Mouse (Mus musculus): ENCODE results near the gene Phykpl. TPM values are rescaled to one million over a fixed set of nuclear protein-coding genes. Genes with fewer than 3 reads are reported as not detected.
A peak's percentile ranks its signal among the peaks of the same experiment; 100 is the strongest.
"Not testable (repeated sequence)": the region's sequence is repeated elsewhere in the genome, so short reads cannot be mapped to it uniquely, and the experiment has no call there.

The Phykpl gene
- polyA plus RNA-seq, 1 experiment from 2014 or later: 11.0 TPM

GRCm38 (mm10) chr11:51605602-51606446, 21.3 kb downstream of the Phykpl start:
- Histone ChIP-seq H3K9ac (ENCODE audit: low read length) (peak overlapping the region; percentile 100), H3K9me3 (ENCODE audit: control insufficient read depth, low read length) (no peaks in the 10 kb centered on the region), H3K4me2 (ENCODE audit: low read depth) (peak overlapping the region; percentile 70), H3K36me3 (ENCODE audit: control insufficient read depth, insufficient read depth, low read length) (peaks cover 23% of the 10 kb centered on the region), H3K27ac (ENCODE audit: low read depth, low read length) (peak overlapping the region; percentile 96), H3K27me3 (ENCODE audit: control insufficient read depth, insufficient read depth, low read length) (no peaks in the 10 kb centered on the region), H3K4me1 (ENCODE audit: control insufficient read depth, insufficient read depth, low read length) (peaks cover 14% of the 10 kb centered on the region), H3K4me3 (ENCODE audit: low read depth, low read length) (peak overlapping the region; percentile 93)
- under 1% methylated on average over 69 of the region's 81 CpGs for WGBS
- DNase-seq (ENCODE audit: low spot score) (peak; percentile 81), ATAC-seq (ENCODE audit: insufficient read depth, low FRiP score, low TSS enrichment) (peak; percentile 32)

- H3K36me3 ChIP-seq (ENCODE audit: control insufficient read depth, insufficient read depth, low read length): peaks cover 17% of the 10 kb centered on the region
- H3K4me2 ChIP-seq (ENCODE audit: low read depth): peak within 1 kb of the TSS; percentile 77
- no peaks in the 10 kb centered on the region for H3K27me3 ChIP-seq (ENCODE audit: control insufficient read depth, insufficient read depth, low read length)
- peak; percentile 98 for DNase-seq (ENCODE audit: low spot score)
- peak within 1 kb of the TSS; percentile 93 for H3K4me3 ChIP-seq (ENCODE audit: low read depth, low read length)
- H3K27ac ChIP-seq (ENCODE audit: low read depth, low read length): peak within 1 kb of the TSS; percentile 96
- peak within 1 kb of the TSS; percentile 100 for H3K9ac ChIP-seq (ENCODE audit: low read length)
- H3K9me3 ChIP-seq (ENCODE audit: control insufficient read depth, low read length): no peaks in the 10 kb centered on the region
- H3K4me1 ChIP-seq (ENCODE audit: control insufficient read depth, insufficient read depth, low read length): peaks cover 14% of the 10 kb centered on the region
- ATAC-seq (ENCODE audit: insufficient read depth, low FRiP score, low TSS enrichment): peak; percentile 94
- under 1% methylated on average over 89 of the region's 91 CpGs for WGBS
These were observed 22.0 kb downstream of the Phykpl start, which contains the start of gene Hnrnpab for GRCm38 (mm10) chr11:51606447-51607095. Hnrnpab (minus strand) TSS chr11:51606847.

GRCm38 (mm10) chr11:51607096-51607738, 22.7 kb downstream of the Phykpl start:
- H3K27me3 ChIP-seq (ENCODE audit: control insufficient read depth, insufficient read depth, low read length): no peaks in the 10 kb centered on the region
- H3K9ac ChIP-seq (ENCODE audit: low read length): peak overlapping the region; percentile 100
- DNase-seq (ENCODE audit: low spot score) (no peak), ATAC-seq (ENCODE audit: insufficient read depth, low FRiP score, low TSS enrichment) (peak; percentile 62)
- H3K9me3 ChIP-seq (ENCODE audit: control insufficient read depth, low read length): no peaks in the 10 kb centered on the region
- WGBS: 14% methylated on average over 15 of the region's 15 CpGs
- peak overlapping the region; percentile 93 for H3K4me3 ChIP-seq (ENCODE audit: low read depth, low read length)
- H3K27ac ChIP-seq (ENCODE audit: low read depth, low read length): peak overlapping the region; percentile 96
- H3K4me1 ChIP-seq (ENCODE audit: control insufficient read depth, insufficient read depth, low read length): peaks cover 14% of the 10 kb centered on the region
- H3K36me3 ChIP-seq (ENCODE audit: control insufficient read depth, insufficient read depth, low read length): peaks cover 10% of the 10 kb centered on the region
- peak overlapping the region; percentile 77 for H3K4me2 ChIP-seq (ENCODE audit: low read depth)

- no peak for ATAC-seq (ENCODE audit: insufficient read depth, low FRiP score, low TSS enrichment)
- Histone ChIP-seq H3K27ac (ENCODE audit: low read depth, low read length) (no peak overlapping the region), H3K4me3 (ENCODE audit: low read depth, low read length) (no peak overlapping the region), H3K4me1 (ENCODE audit: control insufficient read depth, insufficient read depth, low read length) (peaks cover 7% of the 10 kb centered on the region), H3K9ac (ENCODE audit: low read length) (no peak overlapping the region), H3K27me3 (ENCODE audit: control insufficient read depth, insufficient read depth, low read length) (no peaks in the 10 kb centered on the region), H3K9me3 (ENCODE audit: control insufficient read depth, low read length) (no peaks in the 10 kb centered on the region), H3K36me3 (ENCODE audit: control insufficient read depth, insufficient read depth, low read length) (peaks cover 1% of the 10 kb centered on the region; the same call in 1 of the 2 replicates), H3K4me2 (ENCODE audit: low read depth) (no peak overlapping the region)
- 87% methylated on average over 3 of the region's 3 CpGs for WGBS
- DNase-seq (ENCODE audit: low spot score): no peak
These were observed 24.8 kb downstream of the Phykpl start for GRCm38 (mm10) chr11:51609266-51609909.

GRCm38 (mm10) chr11:51609940-51610339, 25.4 kb downstream of the Phykpl start:
- not testable (repeated sequence) for H3K9me3 ChIP-seq (ENCODE audit: control insufficient read depth, low read length); H3K27me3 ChIP-seq (ENCODE audit: control insufficient read depth, insufficient read depth, low read length); ATAC-seq (ENCODE audit: insufficient read depth, low FRiP score, low TSS enrichment); DNase-seq (ENCODE audit: low spot score); H3K4me3 ChIP-seq (ENCODE audit: low read depth, low read length); H3K4me1 ChIP-seq (ENCODE audit: control insufficient read depth, insufficient read depth, low read length); H3K27ac ChIP-seq (ENCODE audit: low read depth, low read length); H3K4me2 ChIP-seq (ENCODE audit: low read depth); H3K9ac ChIP-seq (ENCODE audit: low read length); H3K36me3 ChIP-seq (ENCODE audit: control insufficient read depth, insufficient read depth, low read length)
- 91% methylated on average over 5 of the region's 5 CpGs for WGBS

GRCm38 (mm10) chr11:51614256-51614655, 29.7 kb downstream of the Phykpl start:
- H3K4me2 ChIP-seq (ENCODE audit: low read depth): no peak overlapping the region
- WGBS: 83% methylated on average over 8 of the region's 8 CpGs
- DNase-seq (ENCODE audit: low spot score) (no peak), ATAC-seq (ENCODE audit: insufficient read depth, low FRiP score, low TSS enrichment) (no peak)
- no peaks in the 10 kb centered on the region for H3K27me3 ChIP-seq (ENCODE audit: control insufficient read depth, insufficient read depth, low read length)
- no peak overlapping the region for H3K4me3 ChIP-seq (ENCODE audit: low read depth, low read length)
- no peaks in the 10 kb centered on the region for H3K36me3 ChIP-seq (ENCODE audit: control insufficient read depth, insufficient read depth, low read length)
- no peak overlapping the region for H3K27ac ChIP-seq (ENCODE audit: low read depth, low read length)
- H3K9ac ChIP-seq (ENCODE audit: low read length): no peak overlapping the region
- H3K4me1 ChIP-seq (ENCODE audit: control insufficient read depth, insufficient read depth, low read length): no peaks in the 10 kb centered on the region
- H3K9me3 ChIP-seq (ENCODE audit: control insufficient read depth, low read length): no peaks in the 10 kb centered on the region

- ATAC-seq (ENCODE audit: insufficient read depth, low FRiP score, low TSS enrichment) (no peak), DNase-seq (ENCODE audit: low spot score) (no peak)
- Histone ChIP-seq H3K27ac (ENCODE audit: low read depth, low read length) (no peak overlapping the region), H3K36me3 (ENCODE audit: control insufficient read depth, insufficient read depth, low read length) (no peaks in the 10 kb centered on the region), H3K4me2 (ENCODE audit: low read depth) (peak overlapping the region; percentile 56), H3K4me1 (ENCODE audit: control insufficient read depth, insufficient read depth, low read length) (peaks cover 1% of the 10 kb centered on the region; the same call in 1 of the 2 replicates), H3K9me3 (ENCODE audit: control insufficient read depth, low read length) (no peaks in the 10 kb centered on the region), H3K27me3 (ENCODE audit: control insufficient read depth, insufficient read depth, low read length) (no peaks in the 10 kb centered on the region), H3K9ac (ENCODE audit: low read length) (peak overlapping the region; percentile 54; the same call in 1 of the 2 replicates), H3K4me3 (ENCODE audit: low read depth, low read length) (0 out of 2 replicates have a peak overlapping the region, but pooled peaks have one; percentile 11)
- WGBS: 52% methylated on average over 7 of the region's 7 CpGs
These were observed 30.6 kb downstream of the Phykpl start for GRCm38 (mm10) chr11:51615129-51615528.

- peak; percentile 63 for DNase-seq (ENCODE audit: low spot score)
- peak overlapping the region; percentile 54 for H3K9ac ChIP-seq (ENCODE audit: low read length)
- H3K4me2 ChIP-seq (ENCODE audit: low read depth): peak overlapping the region; percentile 56
- H3K4me3 ChIP-seq (ENCODE audit: low read depth, low read length): peak overlapping the region; percentile 11; the same call in 1 of the 2 replicates
- no peaks in the 10 kb centered on the region for H3K36me3 ChIP-seq (ENCODE audit: control insufficient read depth, insufficient read depth, low read length)
- WGBS: 3% methylated on average over 14 of the region's 14 CpGs
- peaks cover 6% of the 10 kb centered on the region for H3K4me1 ChIP-seq (ENCODE audit: control insufficient read depth, insufficient read depth, low read length)
- H3K27me3 ChIP-seq (ENCODE audit: control insufficient read depth, insufficient read depth, low read length): no peaks in the 10 kb centered on the region
- no peak overlapping the region for H3K27ac ChIP-seq (ENCODE audit: low read depth, low read length)
- 0 out of 2 replicates have a peak, but pooled peaks have one; percentile 31 for ATAC-seq (ENCODE audit: insufficient read depth, low FRiP score, low TSS enrichment)
- no peaks in the 10 kb centered on the region for H3K9me3 ChIP-seq (ENCODE audit: control insufficient read depth, low read length)
These were observed 31.0 kb downstream of the Phykpl start for GRCm38 (mm10) chr11:51615601-51616000.
